20 mouse cellular contexts compared by ENCODE assay signal in the genomic region with DNA sequence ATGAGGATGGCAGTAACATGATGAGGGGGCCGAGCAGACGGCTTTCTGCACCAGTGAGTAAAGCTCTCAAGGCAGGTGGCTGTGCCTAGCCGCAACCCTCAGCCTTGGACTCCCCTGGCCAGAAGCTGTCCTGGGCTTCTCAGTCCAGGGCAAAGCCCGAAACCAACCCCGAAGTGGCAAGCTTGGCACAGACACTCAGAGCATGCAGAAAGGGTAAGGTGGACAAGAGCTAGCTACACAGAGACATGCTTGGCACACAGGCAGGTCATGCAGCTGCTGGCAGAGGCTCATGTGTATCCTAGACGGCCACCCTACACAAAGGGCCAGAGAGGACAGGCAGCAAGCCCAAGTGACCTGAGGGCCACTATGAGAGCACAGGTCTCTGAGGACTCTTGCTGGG. TPM values are rescaled to one million over a fixed set of nuclear protein-coding genes. Genes with fewer than 3 reads are reported as not detected.
A peak's percentile ranks its signal among the peaks of the same experiment; 100 is the strongest.
DNase-seq lines count a peak whose midpoint lies in the region; ATAC-seq and TF ChIP-seq lines count a peak whose summit lies in the region.
"Had no signal": no experiment of that assay in that cellular context is flagged by ENCODE, and none has a peak within 500 bp of the region (broad histone marks: within the 10 kb centered on the region; RNA-seq: fewer than 3 reads in every experiment).

No protein-coding gene starts in this region.

- no peak for TF ChIP-seq CTCF in heart, postnatal 0 days (IDR thresholded peaks at IDR 0.05; ENCODE audit: low read depth)

- WGBS in heart, postnatal 0 days: 94% methylated on average over 6 of the region's 6 CpGs
- WGBS in kidney, embryonic 15.5 days: 73% methylated on average over 6 of the region's 6 CpGs

- 0 out of 2 replicates have a peak overlapping the region, but pooled peaks have one; percentile 2 for H3K9ac ChIP-seq in heart, postnatal 0 days (replicated peaks; ENCODE audit: low read depth, low read length)
- no peak overlapping the region for H3K9ac ChIP-seq in kidney, embryonic 15.5 days
- H3K9ac ChIP-seq: forebrain, embryonic 12.5 days; heart, embryonic 12.5 days; hindbrain, embryonic 12.5 days had no signal

- H3K4me3 ChIP-seq in heart, postnatal 0 days (ENCODE audit: low read depth, low read length): no peak overlapping the region
- H3K4me3 ChIP-seq in kidney, embryonic 15.5 days (replicated peaks): no peak overlapping the region
- H3K4me3 ChIP-seq: forebrain, embryonic 12.5 days; heart, embryonic 12.5 days; hindbrain, embryonic 12.5 days had no signal

- no peak for TF ChIP-seq EP300 in heart, postnatal 0 days (IDR thresholded peaks at IDR 0.05; ENCODE audit: low read depth)

- H3K4me2 ChIP-seq in heart, postnatal 0 days (ENCODE audit: low read depth, low read length): no peak overlapping the region
- no peak overlapping the region for H3K4me2 ChIP-seq in kidney, embryonic 15.5 days
- H3K4me2 ChIP-seq: forebrain, embryonic 12.5 days; heart, embryonic 12.5 days; hindbrain, embryonic 12.5 days had no signal

- intact Hi-C loops in heart, postnatal 14 days (cut with DNase I): no loop called here

- H3K4me1 ChIP-seq in heart, postnatal 0 days (ENCODE audit: control insufficient read depth, insufficient read depth): no peaks in the 10 kb centered on the region
- H3K4me1 ChIP-seq in kidney, embryonic 15.5 days: peaks cover 48% of the 10 kb centered on the region

- DNase-seq in heart, postnatal 0 days (ENCODE audit: low spot score): no peak
- DNase-seq in heart, postnatal 14 days: no peak
- peak; percentile 41 for DNase-seq in kidney, adult 18-20 months
- no peak for DNase-seq in kidney, postnatal 4 days
- DNase-seq in kidney, adult 9 months: peak; percentile 53
- DNase-seq in cerebellum, postnatal 14 days: no peak
- DNase-seq in natural killer cell, adult 2 months (ENCODE audit: low spot score in 2 of 2): no peak
- DNase-seq: adrenal gland, postnatal 14 days; cerebellum, adult 11-12 months; cerebellum, adult 9-10 months; gastrocnemius, postnatal 25 days; heart, postnatal 4 days had no signal

- H3K9me3 ChIP-seq in heart, postnatal 0 days (replicated peaks; ENCODE audit: control insufficient read depth, low read length): no peaks in the 10 kb centered on the region
- no peaks in the 10 kb centered on the region for H3K9me3 ChIP-seq in kidney, embryonic 15.5 days (replicated peaks)
- H3K9me3 ChIP-seq: forebrain, embryonic 12.5 days; heart, embryonic 12.5 days; hindbrain, embryonic 12.5 days had no signal

- H3K27me3 ChIP-seq in heart, postnatal 0 days (ENCODE audit: control insufficient read depth, insufficient read depth, low read length): no peaks in the 10 kb centered on the region
- no peaks in the 10 kb centered on the region for H3K27me3 ChIP-seq in kidney, embryonic 15.5 days
- H3K27me3 ChIP-seq: forebrain, embryonic 12.5 days; heart, embryonic 12.5 days; hindbrain, embryonic 12.5 days; Patski had no signal

- H3K36me3 ChIP-seq in heart, postnatal 0 days (replicated peaks; ENCODE audit: control insufficient read depth, insufficient read depth, low read length): peaks cover 26% of the 10 kb centered on the region; the same call in 1 of the 2 replicates
- peaks cover 65% of the 10 kb centered on the region for H3K36me3 ChIP-seq in kidney, embryonic 15.5 days

- H3K27ac ChIP-seq in heart, postnatal 0 days (ENCODE audit: low read depth): no peak overlapping the region
- H3K27ac ChIP-seq in kidney, embryonic 15.5 days: peak overlapping the region; percentile 37; the same call in 1 of the 2 replicates
- H3K27ac ChIP-seq: forebrain, embryonic 12.5 days had no signal

- no peak for ATAC-seq in heart, postnatal 0 days (ENCODE audit: insufficient read depth, low read depth)
- peak; percentile 5; the same call in 1 of the 2 replicates for ATAC-seq in kidney, embryonic 15.5 days (replicated peaks; ENCODE audit: low FRiP score)
- ATAC-seq: activated CD4-positive, CD25-positive, alpha-beta regulatory T cell, adult 4 months; forebrain, embryonic 16.5 days; Patski had no signal

RNA-seq across cellular contexts. Expression of a gene that starts 52.5 kb away (rescaled TPM):
- 33.7 and 40.8 TPM in 2 replicates for total RNA-seq in heart, postnatal 0 days (2014; rRNA removed; ENCODE audit: low replicate concordance)
- 5.2 and 5.9 TPM in 2 replicates for polyA plus RNA-seq in heart, postnatal 0 days (2015; fragmentation: Nextera tagmentation; extraction: Ambion mirVana)
- 10 to 100 TPM; 13.0 to 16.4 TPM for total RNA-seq in heart, postnatal 14 days (2021)
- polyA plus RNA-seq in kidney, embryonic 15.5 days (2015; fragmentation: Nextera tagmentation; extraction: Ambion mirVana): 64.2 and 64.4 TPM in 2 replicates
- total RNA-seq: granulocyte monocyte progenitor cell, adult 5-6 weeks had no signal

RNA-seq across cellular contexts. Expression of a gene that starts 58.8 kb away (rescaled TPM):
- total RNA-seq in heart, postnatal 0 days (2014; rRNA removed; ENCODE audit: low replicate concordance): 30.0 and 45.5 TPM in 2 replicates
- polyA plus RNA-seq in heart, postnatal 0 days (2015; fragmentation: Nextera tagmentation; extraction: Ambion mirVana): 15.3 and 17.8 TPM in 2 replicates
- total RNA-seq in heart, postnatal 14 days (2021): 10 to 100 TPM; 34.8 to 36.6 TPM
- polyA plus RNA-seq in kidney, embryonic 15.5 days (2015; fragmentation: Nextera tagmentation; extraction: Ambion mirVana): 39.5 and 40.8 TPM in 2 replicates

Comparison
In these comparisons a context has a peak if more than half of its experiments do, and no peak if none do; other contexts are left out.
1. DNase-seq: peak in kidney, adult 18-20 months (single experiment) and kidney, adult 9 months (single experiment); none in heart, postnatal 0 days (single experiment), heart, postnatal 14 days (0 of 2), kidney, postnatal 4 days (0 of 2), cerebellum, postnatal 14 days (0 of 2) and natural killer cell, adult 2 months (0 of 2).